Mouse (Mus musculus): ENCODE results near the gene Prss8.

DNA sequence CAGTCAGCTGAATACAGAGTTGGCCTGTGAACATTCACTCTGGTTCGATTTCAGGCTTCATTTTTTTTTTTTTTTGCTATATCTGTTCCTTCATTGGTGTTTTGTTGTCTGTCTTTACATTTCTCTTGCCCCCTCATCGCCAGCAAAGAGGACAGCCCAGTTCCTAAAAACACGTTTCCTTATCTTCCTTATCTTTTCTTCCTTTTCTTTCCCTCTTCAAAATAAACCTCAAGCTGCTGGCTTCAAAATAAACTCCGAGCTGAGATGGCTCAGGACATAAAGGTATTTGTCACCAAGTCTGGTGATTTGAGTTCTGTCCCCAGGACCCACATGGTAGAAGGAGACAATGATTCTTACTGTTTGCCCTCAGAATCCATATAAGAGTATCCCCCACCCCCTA is 17.0 kb downstream of the Prss8 start:
- no peak for TF ChIP-seq TAL1 (IDR thresholded peaks at IDR 0.05; ENCODE audit: low read length)
- peak; percentile 22; the same call in 1 of the 2 replicates for TF ChIP-seq GATA1 (IDR thresholded peaks at IDR 0.05; ENCODE audit: low read length)
